ENCODE assay signal across 8 mouse cellular contexts in the genomic region with DNA sequence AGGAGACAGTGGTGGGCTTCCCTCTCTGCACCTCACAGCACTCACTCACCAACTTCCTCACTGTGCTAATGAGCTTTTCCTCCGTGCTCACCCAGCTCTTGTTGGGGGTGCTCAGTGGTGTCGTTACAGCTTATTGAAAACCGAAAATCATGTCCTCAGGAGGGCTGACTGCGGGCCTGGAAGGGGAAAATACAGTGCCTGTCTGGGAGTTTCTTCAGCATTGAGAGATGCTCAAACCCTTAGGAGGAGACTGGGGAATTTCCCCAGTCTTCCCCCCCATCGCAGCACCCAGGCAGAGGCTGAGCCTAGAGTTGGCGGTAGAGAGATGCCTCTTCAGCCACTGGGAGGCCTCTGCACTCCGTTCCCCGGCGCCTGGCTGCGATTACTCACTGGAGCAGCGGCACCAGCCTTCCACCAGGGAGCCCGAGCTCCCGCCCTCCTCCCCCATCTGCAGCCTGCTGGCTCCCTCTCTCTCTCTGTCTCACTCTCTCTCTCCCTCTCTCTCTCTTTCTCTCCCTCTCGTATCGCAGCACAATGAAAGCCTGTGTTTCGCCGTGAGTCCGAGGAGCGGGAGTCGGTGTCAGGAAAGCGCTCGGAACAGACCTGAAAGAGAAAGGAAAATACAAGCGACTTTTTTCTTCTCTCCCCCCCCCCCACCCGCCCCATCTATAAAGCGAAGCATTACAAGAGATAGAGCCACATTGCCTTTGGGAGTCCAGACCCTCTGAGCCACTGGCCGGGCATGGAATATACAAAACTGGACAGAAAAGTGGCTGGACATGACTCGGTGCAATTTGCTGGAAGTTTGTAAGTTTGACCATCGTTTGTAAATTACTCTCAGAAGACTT. TPM values are rescaled to one million over a fixed set of nuclear protein-coding genes. Genes with fewer than 3 reads are reported as not detected.
DNase-seq lines count a peak whose midpoint lies in the region; ATAC-seq and TF ChIP-seq lines count a peak whose summit lies in the region.

No protein-coding gene starts in this region.

- 0% methylated on average over 28 of the region's 28 CpGs for WGBS in lung, embryonic 16.5 days
- under 1% methylated on average over 28 of the region's 28 CpGs for WGBS in thymus, adult 2 months

- H3K4me2 ChIP-seq in lung, embryonic 16.5 days (ENCODE audit: low read depth, low read length): peak overlapping the region; percentile 67

- TF ChIP-seq CTCF in thymus, adult 2 months (IDR thresholded peaks at IDR 0.05; ENCODE audit: borderline replicate concordance, control insufficient read depth, extremely low read depth, insufficient read depth, low read length, poor library complexity): peak; percentile 79; the same call in 1 of the 2 replicates

- H3K9me3 ChIP-seq in lung, embryonic 16.5 days (ENCODE audit: control insufficient read depth, low read length): no peaks in the 10 kb centered on the region

- H3K27me3 ChIP-seq in lung, embryonic 16.5 days (ENCODE audit: control insufficient read depth, insufficient read depth, low read depth, low read length): no peaks in the 10 kb centered on the region
- H3K27me3 ChIP-seq in thymus, adult 2 months (ENCODE audit: control insufficient read depth, insufficient read depth, low read length): no peaks in the 10 kb centered on the region

- peak; percentile 87 to 88 for ATAC-seq in hematopoietic stem cell, adult 5-6 weeks (replicated peaks in 1 of 2; ENCODE audit: insufficient read depth in 1 of 2, low FRiP score in 2 of 2, low TSS enrichment in 1 of 2, low read depth in 1 of 2, poor library complexity in 2 of 2, severe bottlenecking in 2 of 2)
- ATAC-seq in lung, embryonic 16.5 days (ENCODE audit: low read depth): peak; percentile 97

- peak overlapping the region; percentile 88 for H3K27ac ChIP-seq in lung, embryonic 16.5 days (ENCODE audit: low read length)
- H3K27ac ChIP-seq in thymus, adult 2 months (ENCODE audit: control insufficient read depth, insufficient read depth, low read length): peak overlapping the region; percentile 65; the same call in 1 of the 2 replicates

- peak; percentile 90 for DNase-seq in MN1 (ENCODE audit: low spot score)
- DNase-seq in cerebellum, adult 8-10 months: peak; percentile 83
- peak; percentile 90 for DNase-seq in forelimb bud, embryonic 11.5 days (ENCODE audit: low read depth, low spot score)
- DNase-seq in layer of hippocampus, adult 9-11 months: peak; percentile 93
- peak; percentile 87 for DNase-seq in ovary, adult 18-20 months (ENCODE audit: low spot score)
- peak; percentile 85 for DNase-seq in thymus, adult 2 months

- peaks cover 36% of the 10 kb centered on the region for H3K4me1 ChIP-seq in lung, embryonic 16.5 days (replicated peaks; ENCODE audit: control insufficient read depth, insufficient read depth, low read length)
- H3K4me1 ChIP-seq in thymus, adult 2 months (replicated peaks; ENCODE audit: control insufficient read depth, insufficient read depth, low read length): peaks cover 28% of the 10 kb centered on the region

- peak overlapping the region; percentile 69 for H3K4me3 ChIP-seq in lung, embryonic 16.5 days (ENCODE audit: low read length)
- peak overlapping the region; percentile 89 for H3K4me3 ChIP-seq in thymus, adult 2 months (ENCODE audit: control insufficient read depth, insufficient read depth, low read length)

- TF ChIP-seq POLR2A in thymus, adult 2 months (IDR thresholded peaks at IDR 0.05; ENCODE audit: control insufficient read depth, extremely low read depth, insufficient read depth, low read length, poor library complexity): no peak

- no peaks in the 10 kb centered on the region for H3K36me3 ChIP-seq in lung, embryonic 16.5 days (ENCODE audit: control insufficient read depth, insufficient read depth, low read length)
- H3K36me3 ChIP-seq in thymus, adult 2 months (ENCODE audit: control insufficient read depth, insufficient read depth, low read length): no peaks in the 10 kb centered on the region

- peak overlapping the region; percentile 73 for H3K9ac ChIP-seq in lung, embryonic 16.5 days (ENCODE audit: low read length)

RNA-seq across cellular contexts. Expression of gene Maml2, which starts 1.3 kb away (rescaled TPM):
- 5.0 and 7.5 TPM in 2 replicates for total RNA-seq in hematopoietic stem cell, adult 5-6 weeks (2017)
- polyA plus RNA-seq in lung, embryonic 16.5 days (2015; fragmentation: Nextera tagmentation; extraction: Ambion mirVana): 15.3 and 15.6 TPM in 2 replicates
- 12.9 and 14.3 TPM in 2 replicates for polyA plus RNA-seq in thymus, adult 2 months (2012; rRNA removed)

RNA-seq across cellular contexts. Expression of gene Ccdc82, which starts 49.7 kb away (rescaled TPM):
- total RNA-seq in hematopoietic stem cell, adult 5-6 weeks (2017): 54.2 and 67.6 TPM in 2 replicates
- 14.5 and 16.3 TPM in 2 replicates for polyA plus RNA-seq in lung, embryonic 16.5 days (2015; fragmentation: Nextera tagmentation; extraction: Ambion mirVana)
- polyA plus RNA-seq in thymus, adult 2 months (2012; rRNA removed): 16.3 and 17.8 TPM in 2 replicates

RNA-seq across cellular contexts. Expression of gene Jrkl, which starts 50.9 kb away (rescaled TPM):
- 17.3 and 19.4 TPM in 2 replicates for total RNA-seq in hematopoietic stem cell, adult 5-6 weeks (2017)
- 9.3 and 11.1 TPM in 2 replicates for polyA plus RNA-seq in lung, embryonic 16.5 days (2015; fragmentation: Nextera tagmentation; extraction: Ambion mirVana)
- polyA plus RNA-seq in thymus, adult 2 months (2012; rRNA removed): 0.73 and 0.97 TPM in 2 replicates

Comparison
In these comparisons a context has a peak if more than half of its experiments do, and no peak if none do; other contexts are left out.
1. Peak in every context shown above with its lines: DNase-seq, ATAC-seq, H3K4me3 ChIP-seq and H3K27ac ChIP-seq.